Mouse (Mus musculus) skeletal muscle tissue, adult 2 months (tissue): ENCODE results near the gene Qrsl1.

Source experiments
- DNase-seq: peaks from one replicate; pipeline ENCODE4 v3.0.0-alpha.2; 2012; ENCODE audit warnings: low read depth, low spot score

Gene Qrsl1

DNA sequence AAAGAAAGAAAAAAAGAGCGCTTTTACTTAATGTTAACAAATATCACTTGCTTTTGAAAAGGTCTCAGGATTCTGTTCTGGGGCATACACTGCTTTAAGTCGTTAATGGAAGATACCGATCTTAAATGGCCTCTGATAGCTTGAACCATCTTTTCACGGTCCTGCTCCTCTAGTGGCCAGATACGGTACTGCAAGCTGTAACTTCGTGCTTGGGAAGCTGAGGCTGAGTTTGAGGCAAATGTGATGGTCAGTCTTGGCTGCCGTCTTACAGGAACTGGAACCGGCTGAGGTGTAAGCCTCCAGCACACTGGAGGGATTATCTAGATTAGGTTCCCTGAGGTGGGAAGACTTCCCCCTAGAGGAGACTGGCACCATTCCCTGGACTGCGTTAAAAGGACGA, 30.8 kb downstream of the Qrsl1 start:
- DNase-seq, result no peak

DNA sequence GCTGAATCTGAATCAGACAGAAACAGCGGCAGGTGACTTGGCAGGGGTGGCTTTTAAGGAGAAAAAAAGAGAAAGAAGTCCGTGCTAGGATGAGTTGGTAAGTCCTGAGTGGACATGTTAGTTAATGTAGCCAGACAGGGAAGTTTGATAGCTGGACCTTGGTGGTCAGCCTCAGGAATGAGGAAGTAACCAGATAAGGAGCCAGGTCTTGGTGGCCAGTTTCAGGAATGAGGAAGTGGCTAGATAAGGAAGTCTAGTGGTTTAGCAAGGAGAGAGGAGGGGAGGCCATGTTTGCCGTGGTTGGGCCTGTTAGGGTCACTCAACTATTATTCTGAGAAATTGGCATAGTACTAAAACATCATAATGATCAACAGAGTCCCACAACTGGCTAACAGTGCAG, 45.2 kb downstream of the Qrsl1 start:
- peak; percentile 4 for DNase-seq

DNA sequence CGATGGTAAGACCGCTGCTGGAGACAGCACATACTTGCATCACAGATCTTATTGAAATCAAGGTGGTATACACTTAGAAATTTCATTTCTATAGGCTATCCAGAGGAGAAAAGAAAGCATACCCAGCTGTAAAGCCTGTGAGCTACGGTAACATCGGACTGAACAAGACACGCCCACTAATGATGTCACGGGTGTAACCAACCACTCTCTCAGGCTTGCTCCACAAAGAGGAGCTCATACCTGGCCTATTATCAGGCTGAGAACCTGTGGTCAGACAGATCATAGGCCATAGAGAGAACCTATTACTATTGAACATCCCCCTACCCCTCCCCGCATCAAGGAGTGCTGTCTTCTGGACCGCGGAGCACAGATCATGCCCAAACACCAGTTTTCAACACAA, 45.6 kb downstream of the Qrsl1 start:
- DNase-seq, result no peak

DNA sequence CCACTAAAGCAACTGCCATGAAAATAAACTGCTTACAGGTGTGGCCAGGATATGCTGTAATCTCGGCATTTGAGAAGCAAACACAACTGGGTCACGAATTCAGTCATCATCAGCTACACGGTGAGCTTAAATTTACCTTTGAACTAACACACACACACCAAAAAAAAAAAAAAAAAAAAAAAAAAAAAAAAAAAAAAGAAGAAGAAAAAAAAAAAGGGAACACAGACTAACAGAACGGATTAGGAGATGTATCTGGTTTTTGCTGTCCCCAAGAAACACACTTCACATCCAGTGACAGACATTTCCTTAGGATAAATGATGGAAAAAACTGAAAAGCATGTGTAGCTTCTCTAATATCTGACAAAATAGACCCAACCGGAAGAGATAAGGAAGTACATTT, 49.6 kb downstream of the Qrsl1 start:
- no peak for DNase-seq

GRCm38 (mm10) chr10:43849478-43849877, 52.1 kb downstream of the Qrsl1 start:
- DNase-seq, result no peak

GRCm38 (mm10) chr10:43846141-43846622, 55.4 kb downstream of the Qrsl1 start:
- no peak for DNase-seq

- no peak for DNase-seq
Measured at GRCm38 (mm10) chr10:43845442-43845841, 56.1 kb downstream of the Qrsl1 start.

DNA sequence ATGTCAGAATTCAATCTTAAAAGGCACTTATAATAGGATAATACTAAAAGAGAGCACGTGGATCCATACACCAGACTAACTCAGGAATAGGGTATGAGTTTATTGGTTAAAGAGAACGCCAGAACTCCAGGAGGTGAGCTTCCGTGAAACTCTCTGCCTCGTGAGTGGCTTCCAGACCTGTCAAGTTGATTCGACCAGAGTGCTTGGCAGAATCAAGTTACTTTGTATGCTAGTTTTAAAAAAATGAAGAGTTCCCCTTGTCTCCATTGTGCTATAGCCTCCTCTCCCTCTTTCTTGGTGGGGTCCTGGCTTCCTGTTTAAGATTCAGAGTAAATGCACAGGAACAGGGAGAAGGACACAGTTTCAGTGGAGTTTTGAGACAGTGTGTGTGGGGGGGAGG, 60.1 kb downstream of the Qrsl1 start:
- no peak for DNase-seq

DNA sequence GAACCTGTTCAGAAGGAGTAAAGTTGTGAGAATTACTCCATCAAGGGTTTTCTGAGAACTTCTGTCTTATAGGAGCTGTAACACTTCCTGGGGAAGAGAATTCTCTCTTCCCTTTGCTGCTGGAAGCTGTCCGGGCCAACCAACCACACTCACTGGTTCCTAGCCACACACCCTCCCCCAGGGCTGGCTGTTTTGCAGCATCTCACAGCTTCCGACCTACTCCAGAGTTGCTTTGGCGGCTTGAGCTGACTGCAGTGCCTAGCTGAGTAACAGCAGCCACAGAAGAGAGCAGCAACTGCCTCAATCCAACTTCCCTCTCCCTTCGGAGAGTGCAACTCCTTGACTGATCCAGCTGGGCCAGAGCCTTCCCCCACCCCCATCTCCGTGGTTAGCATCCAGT, 68.7 kb downstream of the Qrsl1 start:
- DNase-seq, result no peak

DNA sequence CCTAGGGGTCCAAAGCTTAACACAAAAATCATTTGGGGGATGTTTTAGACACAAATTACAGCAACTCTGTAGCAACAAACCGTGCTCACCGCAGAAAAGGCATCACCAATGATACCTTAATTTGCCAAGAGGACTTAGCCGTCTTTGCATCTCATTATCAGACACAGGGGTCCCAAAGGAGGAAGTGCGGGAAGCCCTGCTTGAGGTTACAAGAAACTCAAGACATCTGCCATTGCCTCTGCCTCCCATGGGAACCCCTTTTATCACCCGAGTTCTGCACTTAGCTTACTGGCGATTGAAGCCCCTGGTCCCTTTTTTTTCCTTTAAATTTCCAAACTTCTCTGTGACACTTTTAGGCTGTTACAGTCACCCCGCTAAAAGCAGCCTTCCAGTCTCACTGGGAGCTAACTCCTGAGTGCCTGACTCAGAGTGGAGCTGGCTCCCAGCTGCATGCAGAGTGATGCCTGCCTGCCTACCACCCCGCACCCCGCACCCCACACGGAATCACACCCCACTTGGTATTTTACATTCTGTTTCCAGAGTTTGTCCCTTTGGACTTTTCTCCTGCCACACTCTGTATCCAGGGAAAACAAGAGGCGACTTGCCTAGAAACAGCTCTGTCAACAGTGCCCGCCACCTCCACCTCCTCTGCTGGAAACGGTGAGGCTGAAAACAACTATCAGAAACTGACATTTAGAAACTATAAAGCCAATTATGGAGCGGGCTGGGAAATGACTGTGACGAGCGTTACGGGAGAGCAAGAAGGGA, 71.1 kb downstream of the Qrsl1 start:
- no peak for DNase-seq

DNA sequence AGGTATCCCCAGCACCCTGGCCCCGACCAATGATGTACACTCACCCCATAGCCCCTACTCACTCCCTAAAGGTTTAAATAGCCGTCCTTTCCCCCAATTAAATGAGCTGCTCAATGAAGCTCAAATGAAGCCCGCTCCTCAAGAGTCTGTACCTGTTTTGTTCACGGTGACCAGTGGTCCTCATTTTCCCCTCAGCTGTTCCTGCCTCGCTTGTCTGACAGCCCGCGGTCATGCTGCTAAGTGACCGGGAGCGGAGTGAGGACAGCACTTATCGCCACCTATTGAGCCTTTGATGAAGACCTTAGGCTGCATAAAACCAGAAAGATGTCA, 72.9 kb downstream of the Qrsl1 start:
- DNase-seq, result no peak

GRCm38 (mm10) chr10:43827958-43828685, 73.4 kb downstream of the Qrsl1 start:
- DNase-seq, result no peak

GRCm38 (mm10) chr10:43826773-43827621, 74.5 kb downstream of the Qrsl1 start:
- DNase-seq, result peak; percentile 16

DNA sequence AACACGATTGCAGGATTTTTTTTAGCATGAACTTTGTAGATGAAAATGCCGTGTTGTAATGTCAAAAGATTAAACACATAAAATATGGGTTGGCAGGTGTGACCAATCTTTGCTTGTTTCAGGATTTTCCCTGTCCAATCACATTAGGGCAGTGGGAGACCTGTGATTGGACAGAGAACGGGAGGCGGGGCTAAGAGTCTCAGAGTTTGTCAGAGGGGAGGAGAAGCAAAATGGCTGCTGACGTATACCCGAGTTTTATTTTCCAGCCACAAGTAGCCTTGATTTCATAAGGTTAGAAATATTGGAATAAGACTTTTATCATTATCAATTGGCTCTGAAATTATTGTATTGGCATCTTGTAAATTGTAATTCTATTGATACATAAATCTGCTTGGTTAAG, 75.8 kb downstream of the Qrsl1 start:
- no peak for DNase-seq

DNA sequence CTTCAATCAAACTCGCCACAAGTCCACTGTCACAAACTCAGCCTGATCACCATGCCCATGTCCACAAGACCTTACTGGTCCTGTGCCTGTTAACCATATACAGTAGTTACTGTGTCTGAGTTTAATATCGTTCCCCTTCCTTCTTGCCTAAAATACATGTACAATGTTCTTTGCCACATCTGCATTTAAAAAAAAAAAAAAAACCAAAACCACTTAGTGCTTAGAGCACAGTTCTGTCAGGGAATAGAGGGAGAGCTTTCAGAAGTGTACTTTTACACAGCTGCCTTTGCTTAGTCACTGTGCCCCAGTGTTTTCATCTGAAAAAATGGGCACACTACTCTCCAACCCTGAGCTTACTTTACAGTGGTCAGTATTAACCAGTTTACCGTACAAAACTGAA, 76.8 kb downstream of the Qrsl1 start:
- no peak for DNase-seq
